Mouse (Mus musculus): ENCODE measurements around the gene Cdk4.

Gene Cdk4

DNA sequence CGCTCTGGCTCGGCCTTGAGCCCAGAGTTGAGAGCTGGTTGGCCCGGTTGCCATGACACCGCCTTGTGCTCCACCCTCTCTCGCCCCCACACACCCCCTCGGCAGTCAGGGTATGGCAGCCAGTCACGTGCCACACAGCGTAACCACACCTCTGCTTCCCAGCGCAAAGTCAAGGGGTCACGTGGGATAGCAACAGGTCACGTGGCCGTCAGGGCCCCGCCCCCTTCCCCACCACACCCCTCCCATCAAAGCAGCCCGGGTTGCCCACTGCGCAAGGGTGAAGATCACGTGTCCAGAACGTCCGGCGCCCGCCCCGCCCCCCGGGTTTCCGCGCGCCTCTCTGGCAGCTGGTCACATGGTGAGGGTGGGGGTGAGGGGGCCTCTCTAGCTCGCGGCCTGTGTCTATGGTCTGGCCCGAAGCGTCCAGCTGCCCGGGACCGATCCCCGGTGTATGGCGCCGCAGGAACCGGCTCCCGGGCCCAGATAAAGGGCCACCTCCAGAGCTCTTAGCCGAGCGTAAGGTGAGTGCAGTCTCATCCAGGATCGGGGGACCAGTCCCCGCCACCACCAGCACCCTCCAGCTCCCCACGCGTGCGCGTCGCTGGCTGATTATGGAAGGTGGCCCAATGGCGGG is at the start of gene Cdk4:
Gene Cdk4 (plus strand): TSS at position 296 of the 634 bp plus-strand sequence.
- DNase-seq (ENCODE audit: low read depth, low spot score), result peak; percentile 99

DNA sequence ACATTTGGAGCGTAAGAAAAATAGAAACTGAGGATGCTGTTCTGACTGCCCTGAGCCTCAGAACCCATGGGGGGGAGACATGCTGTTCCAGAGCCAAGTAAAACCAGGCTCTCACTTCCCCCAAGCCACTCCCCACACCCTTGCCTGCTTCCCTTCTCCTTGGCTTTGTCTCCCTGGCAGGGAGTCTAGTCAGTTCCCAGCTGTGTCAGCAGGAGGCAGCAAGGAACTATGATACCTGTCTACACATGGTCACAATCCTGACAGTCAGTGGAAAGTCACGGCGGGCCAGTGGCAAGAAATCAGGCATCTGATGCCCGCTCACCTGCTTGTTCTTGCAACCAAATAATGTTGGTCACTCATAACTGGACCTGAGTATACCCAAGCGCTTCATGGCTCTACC is 46.8 kb upstream of the Cdk4 start:
- no peak for DNase-seq (ENCODE audit: low read depth, low spot score)

DNA sequence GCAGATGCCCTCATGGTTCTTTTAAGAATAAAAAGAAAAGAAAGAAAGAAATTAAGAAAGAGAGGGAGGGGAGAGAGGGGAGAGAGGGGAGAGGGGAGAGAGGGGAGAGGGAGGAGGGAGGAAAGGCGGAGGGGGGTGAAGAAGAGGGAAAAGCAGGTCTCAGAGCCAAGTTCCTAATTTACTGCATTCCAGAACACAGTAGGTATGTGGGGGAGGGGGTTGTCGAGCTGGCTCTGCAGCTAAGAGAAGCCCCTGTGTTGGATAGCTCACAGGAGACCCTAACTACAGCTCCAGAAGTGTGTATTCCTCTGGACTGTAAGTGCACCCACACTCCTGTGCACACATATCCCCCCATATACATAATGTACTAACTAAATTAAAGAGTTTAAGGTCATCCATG is 46.3 kb upstream of the Cdk4 start:
- DNase-seq (ENCODE audit: low read depth, low spot score), result no peak

DNA sequence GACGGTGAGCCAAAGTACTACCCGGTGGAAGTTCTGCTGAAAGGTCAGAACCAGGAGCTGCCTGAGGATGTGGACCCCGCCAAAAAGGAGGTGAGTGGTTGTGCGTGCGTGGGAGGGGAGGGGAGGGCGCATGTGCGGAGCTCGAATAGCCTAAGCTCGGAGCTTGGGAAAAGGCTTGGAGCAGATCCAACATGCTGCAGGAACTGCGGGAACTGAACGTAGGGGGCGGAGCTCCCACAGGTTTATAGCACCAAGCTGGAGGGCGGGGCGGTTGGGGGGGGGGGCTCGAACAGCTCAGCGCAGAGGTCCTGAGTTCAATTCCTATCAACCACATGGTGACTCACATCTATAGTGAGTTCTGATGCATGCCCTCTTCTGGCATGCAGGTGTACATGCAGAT is 44.9 kb upstream of the Cdk4 start:
- no peak for DNase-seq (ENCODE audit: low read depth, low spot score)

DNA sequence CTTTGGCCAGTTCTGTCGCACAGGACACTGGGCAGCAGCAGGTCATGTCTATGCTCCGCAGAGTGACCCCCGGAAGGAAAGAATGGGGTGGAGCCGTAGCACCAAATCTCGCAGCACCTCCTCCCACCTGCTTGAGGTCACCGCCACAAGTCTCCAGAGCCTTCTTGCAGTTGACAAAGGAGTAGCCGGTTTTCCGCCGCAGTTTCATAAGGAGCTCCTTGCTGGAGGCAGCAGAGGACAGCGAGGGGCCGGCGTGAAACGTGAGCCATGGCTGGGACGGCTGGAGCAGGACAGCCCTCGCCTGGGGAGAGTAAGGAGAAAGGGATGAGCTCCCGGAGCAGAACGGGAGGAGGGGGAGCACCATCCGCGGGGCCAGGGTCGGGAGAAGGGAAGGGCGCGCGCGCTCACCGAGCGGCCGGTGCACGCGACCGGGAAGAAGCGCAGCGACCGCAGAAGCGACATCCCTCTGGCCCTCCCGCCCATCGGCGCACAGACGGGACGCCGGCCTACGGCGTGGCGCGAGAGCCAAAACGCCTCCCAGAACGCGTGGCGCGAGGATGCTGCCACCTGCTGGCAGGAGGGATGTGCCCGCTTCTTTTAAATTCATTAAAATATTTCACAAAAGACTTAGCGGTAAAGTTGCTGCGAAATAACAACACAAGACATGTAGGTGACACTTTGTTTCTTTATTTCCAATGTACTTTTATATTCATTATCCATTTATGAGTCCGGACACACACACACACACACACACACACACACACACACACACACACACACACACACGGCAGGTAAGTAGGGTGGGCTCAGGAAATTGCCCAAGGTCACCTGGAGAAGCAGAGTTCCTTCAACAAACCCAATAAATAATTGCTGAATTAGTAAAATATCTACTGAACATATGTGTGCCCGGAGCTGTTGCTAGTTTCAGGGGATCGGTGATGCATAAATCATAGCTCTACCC is 32.7 kb upstream of the Cdk4 start, which contains the start of gene Tsfm:
Gene Tsfm (minus strand): TSS at position 505 of the 961 bp plus-strand sequence.
- DNase-seq (ENCODE audit: low read depth, low spot score), result peak; percentile 84

DNA sequence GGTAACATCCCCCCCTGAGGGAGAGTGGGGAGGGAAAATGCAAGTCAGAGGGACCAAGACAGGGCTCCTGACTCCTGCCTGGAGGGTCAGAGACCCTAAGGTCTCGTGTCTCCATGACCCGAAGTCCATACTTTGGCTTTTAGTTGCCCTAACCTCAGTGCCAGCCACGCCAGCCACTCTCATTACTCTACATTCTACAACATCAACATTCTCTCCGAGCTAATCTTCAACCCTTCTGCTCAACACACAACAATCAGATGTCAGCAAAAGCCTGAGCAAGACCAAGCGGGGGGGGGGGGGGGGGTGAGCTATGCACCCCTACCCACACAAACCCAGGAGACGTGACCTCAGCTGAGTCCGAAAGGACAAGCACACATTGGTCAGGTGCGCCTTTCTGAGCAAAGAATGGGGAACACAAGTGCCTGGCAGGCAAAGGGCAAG is 30.0 kb upstream of the Cdk4 start:
- no peak for DNase-seq (ENCODE audit: low read depth, low spot score)

DNA sequence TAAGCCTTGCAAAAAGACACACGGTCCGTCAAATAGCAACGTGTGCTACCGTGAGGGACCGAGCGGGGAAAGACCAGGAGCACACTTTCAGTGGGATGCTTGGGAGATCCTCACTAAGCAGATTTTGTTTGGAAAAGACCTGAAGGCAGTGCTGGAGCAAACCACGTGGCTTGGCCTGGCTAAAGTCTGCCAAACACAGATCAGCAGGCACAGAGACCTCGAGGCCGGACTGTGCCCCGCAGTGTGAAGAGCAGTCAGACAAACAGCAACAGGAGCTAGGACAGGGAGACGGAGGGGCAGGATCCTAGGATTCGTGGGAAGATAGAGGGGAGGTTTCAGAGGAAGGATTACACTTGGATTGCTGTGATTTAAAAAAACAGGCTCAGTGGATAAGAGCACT is 27.1 kb upstream of the Cdk4 start:
- no peak for DNase-seq (ENCODE audit: low read depth, low spot score)

DNA sequence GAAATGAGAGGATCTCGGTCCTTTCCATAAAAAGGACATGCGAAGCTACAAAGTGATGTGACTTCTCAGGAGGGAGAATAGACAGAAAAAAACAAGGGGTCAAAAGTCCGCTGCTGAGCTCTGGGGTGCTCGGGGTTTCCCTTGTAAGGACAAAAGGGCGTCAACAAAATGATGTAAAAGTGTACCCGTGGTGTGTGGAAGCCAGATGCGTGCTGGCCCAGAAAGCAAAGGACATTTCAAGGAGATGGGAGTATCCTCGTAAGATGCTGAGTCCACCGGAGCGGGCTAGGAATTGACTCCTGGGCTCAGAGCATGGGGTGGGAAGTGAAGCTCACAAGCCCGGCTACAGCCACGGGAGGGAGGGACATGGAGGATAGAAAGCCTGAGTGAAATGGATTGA is 25.7 kb upstream of the Cdk4 start:
- no peak for DNase-seq (ENCODE audit: low read depth, low spot score)

DNA sequence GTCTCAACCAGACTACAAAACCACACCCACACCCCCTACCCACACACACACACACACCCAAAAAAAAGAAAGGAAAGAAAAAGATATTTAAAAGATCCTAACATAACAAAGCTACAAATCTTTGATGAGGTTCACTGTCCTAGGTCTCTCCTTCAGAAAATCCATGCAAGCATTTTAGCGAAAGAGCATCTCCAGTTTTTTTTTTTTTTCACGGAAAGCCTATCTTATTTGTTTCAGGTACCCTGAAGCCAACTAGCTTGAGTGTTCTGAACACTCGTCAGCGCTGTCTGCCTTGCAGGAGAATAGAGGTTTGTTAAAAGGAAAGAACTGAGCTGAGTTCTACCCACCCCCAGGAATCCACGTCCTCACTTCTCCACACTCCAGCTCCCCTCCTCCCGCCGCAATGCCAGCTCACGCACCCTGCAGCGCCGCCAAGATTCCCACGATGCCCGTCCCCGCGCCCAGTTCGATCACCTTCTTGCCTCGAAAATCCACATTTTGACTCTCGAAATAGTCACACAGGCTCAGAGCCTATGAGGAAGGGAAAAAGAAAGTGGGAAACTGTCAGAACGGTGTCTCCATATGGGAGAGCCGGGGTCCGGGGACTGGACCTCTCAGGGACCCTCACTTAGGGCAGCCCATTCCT is 22.6 kb upstream of the Cdk4 start:
- DNase-seq (ENCODE audit: low read depth, low spot score), result no peak

DNA sequence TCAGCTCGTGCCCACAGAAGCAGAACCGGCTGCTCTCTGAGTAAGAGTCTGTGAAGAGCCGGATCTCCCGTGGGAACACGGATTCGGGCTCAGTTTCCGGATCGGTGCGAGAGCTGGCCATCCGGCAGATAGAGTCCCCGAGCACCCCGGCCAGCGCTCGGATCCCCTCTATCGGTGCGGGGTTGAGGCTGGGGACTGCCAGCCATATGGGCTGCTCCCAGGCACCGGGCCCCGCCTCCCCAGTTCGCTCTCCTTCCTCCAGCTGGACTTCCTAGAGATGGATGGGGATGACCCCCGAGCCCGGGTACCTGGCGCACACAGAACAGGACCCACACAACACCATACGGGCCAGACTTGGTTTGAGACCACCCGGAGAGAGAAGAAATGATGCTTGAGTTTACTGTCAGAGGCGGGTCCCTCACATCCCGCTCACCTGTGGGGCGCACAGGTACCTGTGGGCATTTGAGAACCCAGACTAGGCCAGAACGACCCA is 22.0 kb upstream of the Cdk4 start, which contains the start of the genes Mettl1 and Eef1akmt3:
Gene Mettl1 (plus strand): TSS at position 141 of the 493 bp plus-strand sequence.
Gene Eef1akmt3 (minus strand): TSS at position 240 of the 493 bp plus-strand sequence.
- DNase-seq (ENCODE audit: low read depth, low spot score), result no peak

DNA sequence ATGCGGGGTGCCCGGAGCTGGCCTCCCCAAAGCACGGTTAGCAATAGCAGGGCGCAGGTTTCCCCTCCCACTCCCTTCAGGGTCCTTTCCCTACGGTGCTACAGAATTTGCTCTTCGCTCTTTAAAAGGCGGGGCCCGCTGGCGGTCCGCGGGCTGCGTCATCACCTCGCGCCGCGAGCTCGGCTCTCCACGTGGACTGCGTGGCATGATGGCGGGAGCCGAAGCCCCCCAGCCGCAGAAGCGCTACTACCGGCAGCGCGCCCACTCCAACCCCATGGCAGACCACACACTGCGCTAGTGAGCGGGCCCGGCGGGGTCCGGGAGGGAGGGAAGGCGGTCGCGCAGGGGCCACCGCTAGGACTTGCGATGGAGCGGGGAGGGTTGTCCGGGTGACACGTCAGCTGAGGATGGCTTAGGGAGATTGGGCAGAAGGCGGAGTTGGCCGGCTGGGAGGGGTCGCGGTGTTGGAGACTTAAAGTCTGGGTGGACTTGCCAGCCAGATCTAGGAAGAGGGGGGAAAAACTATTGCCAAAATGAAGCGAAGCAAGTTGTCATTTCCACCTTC is 21.5 kb upstream of the Cdk4 start:
- DNase-seq (ENCODE audit: low read depth, low spot score), result peak; percentile 81

DNA sequence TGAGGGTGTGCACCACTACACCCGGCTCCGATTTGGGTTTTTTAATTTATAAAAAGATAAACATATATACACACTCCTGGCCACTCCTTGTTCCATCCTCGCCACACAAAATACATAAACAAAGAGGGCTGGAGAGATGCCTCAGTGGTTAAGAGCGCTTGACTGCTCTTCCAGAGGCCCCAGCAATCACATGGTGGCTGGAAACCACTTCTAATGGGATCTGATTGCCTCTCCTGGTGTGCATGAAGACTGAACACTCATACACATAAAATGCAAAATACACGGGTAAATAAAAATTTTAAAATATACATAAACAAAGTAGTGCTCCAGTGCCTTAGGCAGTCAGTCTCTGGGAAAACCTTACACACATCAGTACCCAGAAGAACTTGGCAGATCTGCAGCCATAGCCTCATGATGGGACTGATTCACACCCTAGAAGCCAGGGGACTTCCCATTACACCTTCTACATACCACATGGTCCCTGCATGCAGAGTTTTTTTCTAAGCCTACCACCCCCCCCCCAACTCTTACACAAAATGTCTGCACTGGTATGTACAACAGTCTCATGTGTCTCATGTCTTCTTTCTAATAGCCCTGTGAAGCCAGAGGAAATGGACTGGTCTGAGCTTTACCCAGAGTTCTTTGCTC is 20.7 kb upstream of the Cdk4 start:
- DNase-seq (ENCODE audit: low read depth, low spot score), result no peak

DNA sequence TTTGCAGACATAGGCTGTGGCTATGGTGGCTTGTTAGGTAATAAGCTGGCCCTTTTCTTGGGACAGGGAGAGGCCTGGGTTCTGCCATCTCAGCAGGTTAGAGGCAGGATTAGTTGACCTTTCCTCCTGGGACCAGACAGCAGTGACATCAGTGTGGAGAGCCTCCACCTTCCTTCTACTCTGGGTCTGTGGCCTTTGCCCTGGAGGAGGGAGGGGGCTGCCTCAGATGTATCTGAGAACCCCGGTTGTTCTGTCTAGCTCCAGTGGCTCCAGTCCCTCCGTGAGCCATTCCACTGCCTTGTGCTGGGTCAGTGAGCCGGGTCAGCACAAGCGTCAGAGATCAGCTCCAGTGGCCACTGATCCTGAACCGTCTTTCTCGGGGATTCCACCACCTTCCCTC is 20.1 kb upstream of the Cdk4 start:
- DNase-seq (ENCODE audit: low read depth, low spot score), result no peak

DNA sequence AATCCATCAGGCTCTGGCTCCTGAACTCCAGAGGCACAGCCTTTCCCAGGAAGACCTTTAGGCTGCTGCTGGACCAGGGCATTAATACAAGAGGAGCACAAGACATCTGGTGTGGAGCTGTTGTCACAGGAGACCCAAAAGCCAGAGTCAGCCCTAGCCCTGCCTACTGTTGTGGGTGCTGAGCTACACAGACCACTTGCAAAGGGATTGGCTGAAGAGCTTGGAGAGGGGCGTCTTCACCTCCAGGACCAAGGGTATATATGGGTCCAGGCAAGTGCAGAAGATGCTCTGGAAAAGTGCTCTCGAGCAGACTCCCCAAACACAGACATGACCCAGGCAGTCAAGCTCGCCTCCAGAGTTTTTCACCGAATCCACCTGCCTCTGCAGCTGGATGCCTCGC is 15.4 kb upstream of the Cdk4 start, which contains the start of gene Cyp27b1:
Gene Cyp27b1 (plus strand): TSS at position 297 of the 400 bp plus-strand sequence.
- no peak for DNase-seq (ENCODE audit: low read depth, low spot score)

DNA sequence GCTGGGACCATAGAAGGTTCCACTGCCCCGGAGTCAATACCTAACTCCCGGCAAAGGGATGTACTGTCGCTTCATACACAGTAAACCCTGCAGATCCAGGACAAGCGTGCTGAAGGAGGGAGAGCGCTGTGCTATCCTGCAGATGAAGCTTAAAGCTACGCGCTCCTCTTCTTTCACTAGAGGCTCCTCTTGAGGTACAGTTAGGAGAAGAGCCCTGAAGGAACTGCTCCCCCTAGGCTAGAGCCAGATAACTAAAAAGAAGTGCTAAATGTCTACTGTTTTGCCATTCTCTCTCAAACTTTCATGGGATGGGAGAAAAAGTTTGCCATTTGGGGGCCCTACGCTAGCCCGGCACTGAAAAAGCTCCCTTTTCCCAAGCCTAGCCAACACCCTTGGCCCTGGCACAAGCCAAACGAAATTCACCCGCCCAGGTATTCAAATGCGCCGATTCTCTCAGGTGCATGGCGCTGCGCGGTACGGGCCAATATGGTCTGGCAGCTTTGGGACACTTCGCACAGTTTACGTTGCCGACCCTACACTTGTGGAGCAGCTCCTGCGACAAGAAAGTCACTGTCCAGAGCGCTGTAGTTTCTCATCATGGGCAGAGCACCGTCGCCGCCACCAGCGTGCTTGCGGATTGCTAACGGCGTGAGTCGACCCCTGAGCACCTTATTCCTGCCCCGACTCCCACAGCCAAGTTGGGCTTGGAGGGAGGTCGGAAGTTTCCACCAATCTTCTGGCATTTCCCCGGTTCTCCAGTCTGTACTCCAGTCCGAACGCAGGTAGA is 14.5 kb upstream of the Cdk4 start:
- DNase-seq (ENCODE audit: low read depth, low spot score), result no peak

DNA sequence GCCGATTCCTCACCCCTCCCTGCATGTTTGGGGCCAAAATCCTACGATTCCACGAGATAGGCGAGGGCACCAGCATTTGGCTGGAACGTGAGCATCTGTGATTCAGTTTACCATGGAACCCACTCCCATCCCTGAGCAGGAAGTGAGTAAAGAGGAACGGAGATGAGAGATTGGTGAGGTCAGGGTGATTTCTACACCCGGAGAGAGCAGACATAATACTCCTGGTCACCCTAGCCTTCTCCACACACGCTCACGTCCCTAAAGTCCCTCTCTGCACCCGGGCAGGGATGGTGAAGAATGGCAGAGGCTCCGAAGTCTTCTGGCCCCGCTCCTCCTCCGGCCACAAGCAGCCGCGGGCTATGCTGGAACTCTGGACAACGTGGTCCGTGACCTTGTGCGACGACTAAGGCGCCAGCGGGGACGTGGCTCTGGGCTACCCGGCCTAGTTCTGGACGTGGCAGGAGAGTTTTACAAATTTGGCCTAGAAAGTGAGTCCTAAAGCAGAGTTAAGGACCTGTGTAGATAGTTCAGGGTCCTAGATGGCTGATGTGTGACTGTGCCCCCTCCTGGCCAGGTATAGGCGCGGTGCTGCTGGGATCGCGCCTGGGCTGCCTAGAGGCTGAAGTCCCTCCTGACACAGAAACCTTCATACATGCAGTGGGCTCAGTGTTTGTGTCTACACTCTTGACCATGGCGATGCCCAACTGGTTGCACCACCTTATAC is 13.8 kb upstream of the Cdk4 start:
- no peak for DNase-seq (ENCODE audit: low read depth, low spot score)

DNA sequence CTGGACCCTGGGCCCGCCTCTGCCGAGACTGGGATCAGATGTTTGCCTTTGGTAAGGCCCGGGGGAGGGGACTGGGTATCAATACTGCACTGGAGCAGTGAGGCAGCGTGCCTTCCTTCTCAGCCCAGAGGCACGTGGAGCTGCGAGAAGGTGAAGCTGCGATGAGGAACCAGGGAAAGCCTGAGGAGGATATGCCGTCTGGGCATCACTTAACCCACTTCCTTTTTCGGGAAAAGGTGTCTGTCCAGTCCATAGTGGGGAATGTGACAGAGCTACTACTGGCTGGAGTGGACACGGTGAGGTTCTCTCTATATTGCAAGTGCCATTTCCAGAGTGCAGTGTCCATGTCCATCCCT is 13.2 kb upstream of the Cdk4 start:
- no peak for DNase-seq (ENCODE audit: low read depth, low spot score)

DNA sequence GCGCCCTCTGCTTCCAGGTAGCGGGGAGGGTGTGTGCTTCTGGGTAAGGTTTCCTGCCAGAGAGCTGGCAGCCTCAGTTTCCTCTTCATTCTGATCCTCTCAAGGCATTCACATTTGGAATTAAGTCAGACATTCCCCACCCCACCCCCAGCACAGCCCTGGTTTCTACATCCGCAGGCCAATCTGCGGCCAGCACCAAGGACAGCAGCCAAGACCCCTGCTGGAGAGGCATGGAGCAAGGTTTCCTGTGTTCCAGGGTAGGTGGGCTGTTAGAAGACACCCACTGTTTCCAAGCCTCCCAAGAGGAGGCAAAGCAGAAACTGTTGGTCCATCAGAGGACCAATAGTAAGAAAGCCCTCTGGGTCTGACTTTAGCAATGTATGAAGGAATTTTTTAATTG is 8.7 kb upstream of the Cdk4 start:
- no peak for DNase-seq (ENCODE audit: low read depth, low spot score)

DNA sequence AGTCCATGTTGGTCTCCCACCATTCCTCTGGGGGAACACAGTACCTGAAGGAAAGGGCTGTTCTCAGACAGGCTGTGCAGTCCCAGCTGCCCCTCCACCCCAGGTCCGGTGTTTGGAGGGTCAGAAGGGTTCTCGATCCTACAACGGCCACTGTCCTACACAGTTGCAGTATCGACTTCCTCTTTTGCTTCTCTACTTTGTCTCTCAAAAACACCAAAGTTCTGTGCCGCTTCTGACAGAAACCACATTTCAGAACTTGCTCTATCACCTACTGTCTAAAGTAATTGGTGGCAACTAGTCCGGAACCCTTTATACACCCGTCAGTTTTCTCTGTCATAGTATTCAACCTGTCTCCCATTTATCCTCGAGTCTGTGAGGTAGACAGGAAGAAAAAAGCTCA is 7.9 kb upstream of the Cdk4 start:
- DNase-seq (ENCODE audit: low read depth, low spot score), result no peak

DNA sequence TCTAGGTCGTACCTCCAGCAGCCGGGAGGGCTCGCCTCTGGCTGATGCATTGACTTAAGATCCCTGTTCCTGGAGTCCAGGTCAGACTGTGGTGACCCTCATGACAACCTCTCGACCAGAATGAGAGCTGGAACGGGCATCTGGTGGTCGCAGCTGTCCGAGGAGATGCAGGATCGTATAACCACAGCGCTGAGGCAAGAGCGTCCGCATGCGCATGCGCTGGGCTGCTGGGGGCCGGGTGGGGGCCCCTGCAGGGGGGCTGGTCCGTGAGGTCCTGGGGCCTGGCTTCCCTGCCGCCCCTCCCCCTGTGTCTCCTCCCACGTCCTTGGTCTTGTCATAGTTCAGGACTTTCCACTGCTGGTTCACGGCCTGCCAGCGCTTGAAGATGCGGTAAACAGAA is 6.8 kb upstream of the Cdk4 start:
- DNase-seq (ENCODE audit: low read depth, low spot score), result no peak

Data from skeletal muscle tissue, adult 2 months (tissue).